Mouse (Mus musculus): Measurements from ENCODE around the gene E130208F15Rik.

E130208F15Rik gene

GRCm38 (mm10) chr7:30333436-30333835 lies 11.9 kb downstream of the E130208F15Rik start:
- no peak for DNase-seq (ENCODE audit: low read depth in 2 of 2, low spot score in 2 of 2)

- no peak for DNase-seq (ENCODE audit: low read depth in 2 of 2, low spot score in 2 of 2)
Measured at GRCm38 (mm10) chr7:30334563-30334962, 13.0 kb downstream of the E130208F15Rik start.

- no peak for DNase-seq (ENCODE audit: low read depth in 2 of 2, low spot score in 2 of 2)
Measured at GRCm38 (mm10) chr7:30335688-30336087, 14.1 kb downstream of the E130208F15Rik start.

GRCm38 (mm10) chr7:30336384-30336783 lies 14.8 kb downstream of the E130208F15Rik start:
- peak; percentile 50 to 62 for DNase-seq (ENCODE audit: low read depth in 2 of 2, low spot score in 2 of 2)

GRCm38 (mm10) chr7:30339432-30340109 lies 18.0 kb downstream of the E130208F15Rik start:
- DNase-seq (ENCODE audit: low read depth in 2 of 2, low spot score in 2 of 2), result no peak

GRCm38 (mm10) chr7:30346635-30347379 lies 25.3 kb downstream of the E130208F15Rik start:
- peak; percentile 52 to 67 for DNase-seq (ENCODE audit: low read depth in 2 of 2, low spot score in 2 of 2)

GRCm38 (mm10) chr7:30347828-30348227 lies 26.3 kb downstream of the E130208F15Rik start:
- peak; percentile 38 to 56 for DNase-seq (ENCODE audit: low read depth in 2 of 2, low spot score in 2 of 2)

GRCm38 (mm10) chr7:30353279-30353822 lies 31.8 kb downstream of the E130208F15Rik start:
- DNase-seq (ENCODE audit: low read depth in 2 of 2, low spot score in 2 of 2), result peak; percentile 43 to 69

- no peak for DNase-seq (ENCODE audit: low read depth in 2 of 2, low spot score in 2 of 2)
Measured at GRCm38 (mm10) chr7:30354059-30354458, 32.5 kb downstream of the E130208F15Rik start.

GRCm38 (mm10) chr7:30358378-30359186 lies 37.0 kb downstream of the E130208F15Rik start:
- no peak for DNase-seq (ENCODE audit: low read depth in 2 of 2, low spot score in 2 of 2)

- DNase-seq (ENCODE audit: low read depth in 2 of 2, low spot score in 2 of 2), result no peak
Measured at GRCm38 (mm10) chr7:30359276-30359865, 37.8 kb downstream of the E130208F15Rik start.

GRCm38 (mm10) chr7:30360028-30360427 lies 38.5 kb downstream of the E130208F15Rik start:
- no peak for DNase-seq (ENCODE audit: low read depth in 2 of 2, low spot score in 2 of 2)

GRCm38 (mm10) chr7:30362652-30363343 lies 41.3 kb downstream of the E130208F15Rik start, which contains the start of gene Lrfn3:
Gene Lrfn3, minus strand, starts transcription at chr7:30362772.
- DNase-seq (ENCODE audit: low read depth in 2 of 2, low spot score in 2 of 2), result no peak

GRCm38 (mm10) chr7:30363344-30363738 lies 41.8 kb downstream of the E130208F15Rik start:
- no peak for DNase-seq (ENCODE audit: low read depth in 2 of 2, low spot score in 2 of 2)

- no peak for DNase-seq (ENCODE audit: low read depth in 2 of 2, low spot score in 2 of 2)
Measured at GRCm38 (mm10) chr7:30367466-30367865, 45.9 kb downstream of the E130208F15Rik start.
